Mouse (Mus musculus) testis, adult 10 weeks (tissue): ENCODE results near the gene Rxrg. TPM values are rescaled to one million over a fixed set of nuclear protein-coding genes. Genes with fewer than 3 reads are reported as not detected.

Source experiments
- polyA plus RNA-seq: library from polyadenylated mRNA; stranded (reverse); fragments of 350-450 nt; fragmentation: Illumina TruSeq; extraction: RNeasy Lipid Tissue Mini Kit (QIAGEN cat#74804); gene quantifications from one replicate; pipeline ENCODE4 v1.2.3, GENCODE M21; 2014; ENCODE audit warnings: low read depth, low replicate concordance

Gene Rxrg
- 0.17 TPM for polyA plus RNA-seq

GRCm38 (mm10) chr1:167598255-167599081 is at the start of gene Rxrg:
Rxrg (plus strand) TSS chr1:167598384.

DNA sequence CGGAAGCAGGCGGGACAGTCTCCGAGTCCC is 90.9 kb downstream of the Rxrg start, which contains the start of gene Lmx1a:
Lmx1a (plus strand) TSS at position 6 of the 30 bp plus-strand sequence.

Other genes starting within 250 kb of the Rxrg start
- gene Aldh9a1, start 248.4 kb upstream of the Rxrg start, polyA plus RNA-seq: 46.3 TPM
- not detected for gene Mgst3, start 204.5 kb upstream of the Rxrg start, polyA plus RNA-seq
- gene Lrrc52, start 131.6 kb upstream of the Rxrg start, polyA plus RNA-seq: 37.8 TPM
- not detected for gene Lmx1a, start 90.9 kb downstream of the Rxrg start, polyA plus RNA-seq